Mouse (Mus musculus): ENCODE data around the gene Fnbp1l.

DNA sequence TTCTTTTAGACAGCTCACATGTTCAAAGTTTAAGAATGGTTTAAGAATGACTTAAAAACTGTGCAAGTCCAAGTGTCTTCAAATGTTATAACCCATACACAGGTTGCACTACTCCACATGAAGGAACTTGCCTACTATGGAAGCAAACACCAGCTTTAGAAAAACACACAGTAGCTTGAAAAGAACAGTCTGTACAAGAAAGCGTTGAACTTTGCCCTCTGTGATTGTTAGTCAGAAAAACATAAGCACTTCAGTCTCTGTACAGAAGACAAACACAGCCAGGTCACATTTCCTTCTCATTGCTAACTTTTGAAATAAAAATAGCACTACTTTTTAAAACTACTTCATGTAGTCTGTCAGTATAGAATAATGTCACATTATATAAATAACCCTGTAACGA lies 80.7 kb downstream of the Fnbp1l start:
- TF ChIP-seq CTCF (IDR thresholded peaks at IDR 0.05) (no peak), POLR2A (IDR thresholded peaks at IDR 0.05; ENCODE audit: insufficient read depth, low read depth, low read length) (no peak), EP300 (IDR thresholded peaks at IDR 0.05; ENCODE audit: insufficient read depth, low read depth, low read length) (no peak)
